Mouse (Mus musculus): ENCODE results near the gene Coa7. TPM values are rescaled to one million over a fixed set of nuclear protein-coding genes. Genes with fewer than 3 reads are reported as not detected.

Gene Coa7
- polyA plus RNA-seq, 1 experiment from 2014 or later, result 45.0 TPM

DNA sequence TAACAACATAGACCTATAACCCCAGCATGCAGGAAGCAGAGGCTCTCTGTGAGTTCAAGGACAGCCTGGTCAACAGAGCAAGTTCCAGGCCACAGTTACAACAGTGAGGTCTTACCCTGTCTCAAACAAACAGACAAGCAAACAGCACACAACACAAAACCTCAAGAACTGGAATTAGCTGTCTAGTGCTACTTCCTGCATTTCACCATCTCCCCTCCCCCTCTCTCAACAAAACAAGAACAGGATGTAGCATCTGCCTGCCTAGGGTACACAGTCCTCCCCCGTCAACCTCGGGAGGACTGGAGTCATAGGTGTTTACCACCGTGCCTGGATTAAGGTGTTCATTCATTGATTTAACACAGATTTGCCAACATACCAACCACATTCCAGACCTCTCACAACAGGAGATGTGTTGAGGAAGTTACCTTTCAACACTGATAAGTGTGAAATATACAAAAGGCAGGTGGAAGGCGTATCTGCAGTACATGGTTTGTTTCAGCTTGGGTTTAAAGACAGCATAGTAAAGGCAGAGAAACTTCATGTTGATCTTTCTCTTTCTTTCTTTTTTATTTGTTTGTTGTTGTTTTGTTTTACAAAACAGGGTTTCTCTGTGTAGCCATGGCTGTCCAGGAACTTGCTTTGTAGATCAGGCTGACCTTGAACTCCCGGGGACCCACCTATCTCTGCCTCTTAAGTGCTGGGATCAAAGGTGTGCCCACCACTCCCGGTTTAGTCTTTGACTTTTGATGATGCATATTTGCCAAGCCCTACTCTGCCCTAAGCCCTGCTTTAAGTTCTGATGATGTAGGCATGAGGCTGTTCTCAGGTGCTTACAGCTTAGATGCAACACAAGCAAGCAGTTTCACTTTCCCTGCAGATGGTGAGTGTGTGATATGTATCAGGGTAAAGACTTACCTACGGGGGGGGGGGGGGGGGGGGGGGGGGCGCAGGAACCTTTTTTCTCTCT is 9.0 kb upstream of the Coa7 start:
- Histone ChIP-seq H3K27me3 (ENCODE audit: control insufficient read depth, insufficient read depth, low read length) (no peaks in the 10 kb centered on the region), H3K4me2 (ENCODE audit: low read depth, low read length) (no peak overlapping the region), H3K4me1 (ENCODE audit: control insufficient read depth, insufficient read depth, low read length) (no peaks in the 10 kb centered on the region), H3K27ac (ENCODE audit: low read depth, low read length) (no peak overlapping the region), H3K4me3 (ENCODE audit: low read depth, low read length) (no peak overlapping the region), H3K9ac (replicated peaks; ENCODE audit: low read depth, low read length) (no peak overlapping the region), H3K36me3 (ENCODE audit: control insufficient read depth, insufficient read depth, low read length) (no peaks in the 10 kb centered on the region), H3K9me3 (ENCODE audit: control insufficient read depth, low read length) (no peaks in the 10 kb centered on the region)
- 80% methylated on average over 7 of the region's 8 CpGs for WGBS
- ATAC-seq (ENCODE audit: low read depth), result no peak

DNA sequence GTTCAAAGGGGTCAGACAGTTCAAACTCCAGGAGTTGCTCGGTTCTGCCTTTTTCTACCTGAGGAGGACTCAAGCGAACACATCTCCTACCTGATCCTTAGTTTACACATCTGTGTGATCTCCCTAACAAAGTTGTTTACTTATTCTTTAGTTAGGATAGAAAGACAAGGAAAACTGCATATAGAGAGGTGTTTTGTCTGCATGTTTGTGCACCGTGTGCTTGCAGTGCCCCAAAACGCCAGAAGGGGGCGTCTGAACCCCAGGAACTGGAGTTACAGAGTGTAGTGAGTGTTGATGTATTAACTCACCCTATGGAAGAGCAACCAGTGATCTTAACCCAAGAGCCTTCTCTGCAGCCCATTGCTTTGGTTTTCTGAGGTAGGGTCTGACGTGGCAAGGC is 8.2 kb upstream of the Coa7 start:
- no peak for ATAC-seq (ENCODE audit: low read depth)
- WGBS, result 71% methylated on average over 6 of the region's 6 CpGs
- Histone ChIP-seq H3K27ac (ENCODE audit: low read depth, low read length) (no peak overlapping the region), H3K9me3 (ENCODE audit: control insufficient read depth, low read length) (no peaks in the 10 kb centered on the region), H3K4me2 (ENCODE audit: low read depth, low read length) (no peak overlapping the region), H3K36me3 (ENCODE audit: control insufficient read depth, insufficient read depth, low read length) (no peaks in the 10 kb centered on the region), H3K27me3 (ENCODE audit: control insufficient read depth, insufficient read depth, low read length) (no peaks in the 10 kb centered on the region), H3K4me1 (ENCODE audit: control insufficient read depth, insufficient read depth, low read length) (no peaks in the 10 kb centered on the region), H3K9ac (replicated peaks; ENCODE audit: low read depth, low read length) (no peak overlapping the region), H3K4me3 (ENCODE audit: low read depth, low read length) (no peak overlapping the region)

DNA sequence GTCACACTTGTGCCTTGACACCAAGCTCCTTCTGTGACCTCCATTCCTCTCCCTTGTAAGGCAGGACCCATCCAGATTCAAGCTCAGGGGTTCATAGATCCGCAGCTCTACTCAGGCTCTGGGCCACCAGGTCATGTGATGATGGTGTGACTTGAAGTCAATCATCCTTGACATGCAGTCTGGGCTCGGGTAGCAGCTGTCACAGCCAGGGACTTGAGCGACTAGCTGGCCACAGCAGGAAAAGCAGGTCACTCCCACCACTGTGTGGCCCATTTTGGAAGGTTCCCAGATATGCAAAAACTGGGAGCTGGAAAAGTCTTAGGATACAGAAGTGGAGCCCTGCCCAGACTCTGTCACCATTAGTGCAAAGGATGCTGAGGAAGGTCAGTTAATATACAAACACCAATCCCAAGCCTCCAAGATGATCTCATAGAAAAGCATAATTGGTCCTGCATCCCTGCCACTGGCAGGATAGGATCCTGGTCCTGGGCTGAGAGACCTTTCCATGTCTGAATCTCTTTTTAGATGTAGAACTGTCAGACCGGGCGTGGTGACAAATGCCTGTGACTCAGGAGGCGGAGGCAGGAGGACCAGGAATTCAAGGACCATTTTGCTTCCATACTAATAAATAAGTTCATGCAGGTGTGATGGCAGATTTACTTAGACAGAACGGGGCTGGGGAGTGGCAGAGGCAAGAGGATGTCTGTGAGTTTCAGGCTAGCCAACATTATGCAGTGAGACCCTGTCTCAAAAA is 7.1 kb upstream of the Coa7 start:
- Histone ChIP-seq H3K27ac (ENCODE audit: low read depth, low read length) (no peak overlapping the region), H3K4me2 (ENCODE audit: low read depth, low read length) (no peak overlapping the region), H3K4me3 (ENCODE audit: low read depth, low read length) (no peak overlapping the region), H3K36me3 (ENCODE audit: control insufficient read depth, insufficient read depth, low read length) (no peaks in the 10 kb centered on the region), H3K9ac (replicated peaks; ENCODE audit: low read depth, low read length) (no peak overlapping the region), H3K9me3 (ENCODE audit: control insufficient read depth, low read length) (no peaks in the 10 kb centered on the region), H3K27me3 (ENCODE audit: control insufficient read depth, insufficient read depth, low read length) (no peaks in the 10 kb centered on the region), H3K4me1 (ENCODE audit: control insufficient read depth, insufficient read depth, low read length) (no peaks in the 10 kb centered on the region)
- 78% methylated on average over 7 of the region's 7 CpGs for WGBS
- ATAC-seq (ENCODE audit: low read depth), result no peak

DNA sequence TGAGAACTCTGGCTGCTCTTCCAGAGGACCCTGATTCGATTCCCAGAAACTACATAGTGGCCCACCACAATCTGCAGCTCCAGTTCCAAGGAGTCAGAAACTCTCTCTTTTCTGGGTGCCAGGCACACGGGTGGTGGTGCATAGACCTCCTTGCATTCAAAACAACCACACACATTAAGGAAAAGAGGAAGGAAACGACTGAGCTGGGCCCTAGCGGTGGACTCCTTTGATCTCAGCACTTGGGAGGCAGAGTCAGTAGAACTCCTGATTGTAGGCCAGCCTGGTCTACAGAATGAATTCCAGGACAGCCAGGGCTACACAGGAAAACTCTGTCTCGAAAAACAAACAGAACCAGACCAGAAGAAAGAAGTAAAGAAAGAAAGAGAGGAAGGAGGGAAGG is 4.4 kb upstream of the Coa7 start:
- no peak overlapping the region for H3K27ac ChIP-seq (ENCODE audit: low read depth, low read length)
- WGBS, result 69% methylated on average over 5 of the region's 5 CpGs
- H3K9me3 ChIP-seq (ENCODE audit: control insufficient read depth, low read length), result no peaks in the 10 kb centered on the region
- H3K4me2 ChIP-seq (ENCODE audit: low read depth, low read length), result no peak overlapping the region
- H3K4me3 ChIP-seq (ENCODE audit: low read depth, low read length), result no peak overlapping the region
- H3K27me3 ChIP-seq (ENCODE audit: control insufficient read depth, insufficient read depth, low read length), result no peaks in the 10 kb centered on the region
- H3K4me1 ChIP-seq (ENCODE audit: control insufficient read depth, insufficient read depth, low read length), result peaks cover 3% of the 10 kb centered on the region; the same call in 1 of the 2 replicates
- H3K36me3 ChIP-seq (ENCODE audit: control insufficient read depth, insufficient read depth, low read length), result no peaks in the 10 kb centered on the region
- no peak overlapping the region for H3K9ac ChIP-seq (replicated peaks; ENCODE audit: low read depth, low read length)
- no peak for ATAC-seq (ENCODE audit: low read depth)

DNA sequence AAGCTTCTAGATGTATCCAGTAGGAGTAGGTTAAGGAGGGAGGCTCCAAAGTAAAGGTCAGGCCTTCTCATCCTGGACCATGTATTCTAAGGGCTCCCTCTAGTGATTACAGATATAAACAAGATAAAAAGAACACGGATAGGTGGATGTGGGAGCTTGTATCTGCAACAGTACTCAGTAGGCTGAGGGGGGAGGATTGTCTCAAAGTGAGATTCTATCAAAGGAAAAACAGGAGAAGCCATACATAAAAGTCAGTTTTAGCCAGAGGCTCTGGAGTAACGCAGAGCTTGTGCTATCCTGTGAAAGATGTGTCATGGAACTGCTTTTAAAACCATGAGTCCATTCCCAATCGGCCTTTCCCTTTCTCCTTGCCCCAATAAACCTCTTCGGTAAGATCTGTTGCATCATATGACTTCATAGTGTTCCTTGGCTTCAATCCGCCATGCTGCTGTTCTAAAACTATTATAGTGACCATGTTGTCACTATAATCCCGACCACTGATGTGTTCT is 815 bp upstream of the Coa7 start:
- Histone ChIP-seq H3K9ac (replicated peaks; ENCODE audit: low read depth, low read length) (peak overlapping the region; percentile 65), H3K9me3 (ENCODE audit: control insufficient read depth, low read length) (no peaks in the 10 kb centered on the region), H3K4me3 (ENCODE audit: low read depth, low read length) (peak overlapping the region; percentile 64), H3K4me1 (ENCODE audit: control insufficient read depth, insufficient read depth, low read length) (peaks cover 6% of the 10 kb centered on the region; the same call in 1 of the 2 replicates), H3K4me2 (ENCODE audit: low read depth, low read length) (peak overlapping the region; percentile 56), H3K27ac (ENCODE audit: low read depth, low read length) (peak overlapping the region; percentile 96), H3K27me3 (ENCODE audit: control insufficient read depth, insufficient read depth, low read length) (no peaks in the 10 kb centered on the region), H3K36me3 (ENCODE audit: control insufficient read depth, insufficient read depth, low read length) (no peaks in the 10 kb centered on the region)
- WGBS, result 39% methylated on average over 6 of the region's 6 CpGs
- ATAC-seq (ENCODE audit: low read depth), result peak; percentile 26

- H3K4me3 ChIP-seq (ENCODE audit: low read depth, low read length), result no peak overlapping the region
- H3K27me3 ChIP-seq (ENCODE audit: control insufficient read depth, insufficient read depth, low read length), result no peaks in the 10 kb centered on the region
- WGBS, result 96% methylated on average over 6 of the region's 6 CpGs
- ATAC-seq (ENCODE audit: low read depth), result no peak
- H3K9me3 ChIP-seq (ENCODE audit: control insufficient read depth, low read length), result no peaks in the 10 kb centered on the region
- H3K9ac ChIP-seq (replicated peaks; ENCODE audit: low read depth, low read length), result no peak overlapping the region
- no peak overlapping the region for H3K27ac ChIP-seq (ENCODE audit: low read depth, low read length)
- H3K36me3 ChIP-seq (ENCODE audit: control insufficient read depth, insufficient read depth, low read length), result peaks cover 4% of the 10 kb centered on the region; the same call in 1 of the 2 replicates
- H3K4me1 ChIP-seq (ENCODE audit: control insufficient read depth, insufficient read depth, low read length), result peaks cover 6% of the 10 kb centered on the region; the same call in 1 of the 2 replicates
- no peak overlapping the region for H3K4me2 ChIP-seq (ENCODE audit: low read depth, low read length)
Observed at GRCm38 (mm10) chr4:108329840-108330239, 1.9 kb downstream of the Coa7 start.

- ATAC-seq (ENCODE audit: low read depth), result no peak
- H3K9me3 ChIP-seq (ENCODE audit: control insufficient read depth, low read length), result no peaks in the 10 kb centered on the region
- H3K27ac ChIP-seq (ENCODE audit: low read depth, low read length), result no peak overlapping the region
- peaks cover 6% of the 10 kb centered on the region; the same call in 1 of the 2 replicates for H3K4me1 ChIP-seq (ENCODE audit: control insufficient read depth, insufficient read depth, low read length)
- H3K36me3 ChIP-seq (ENCODE audit: control insufficient read depth, insufficient read depth, low read length), result peaks cover 4% of the 10 kb centered on the region; the same call in 1 of the 2 replicates
- no peaks in the 10 kb centered on the region for H3K27me3 ChIP-seq (ENCODE audit: control insufficient read depth, insufficient read depth, low read length)
- no peak overlapping the region for H3K4me3 ChIP-seq (ENCODE audit: low read depth, low read length)
- no peak overlapping the region for H3K9ac ChIP-seq (replicated peaks; ENCODE audit: low read depth, low read length)
- H3K4me2 ChIP-seq (ENCODE audit: low read depth, low read length), result no peak overlapping the region
- 89% methylated on average over 9 of the region's 9 CpGs for WGBS
Observed at GRCm38 (mm10) chr4:108332041-108332440, 4.1 kb downstream of the Coa7 start.

DNA sequence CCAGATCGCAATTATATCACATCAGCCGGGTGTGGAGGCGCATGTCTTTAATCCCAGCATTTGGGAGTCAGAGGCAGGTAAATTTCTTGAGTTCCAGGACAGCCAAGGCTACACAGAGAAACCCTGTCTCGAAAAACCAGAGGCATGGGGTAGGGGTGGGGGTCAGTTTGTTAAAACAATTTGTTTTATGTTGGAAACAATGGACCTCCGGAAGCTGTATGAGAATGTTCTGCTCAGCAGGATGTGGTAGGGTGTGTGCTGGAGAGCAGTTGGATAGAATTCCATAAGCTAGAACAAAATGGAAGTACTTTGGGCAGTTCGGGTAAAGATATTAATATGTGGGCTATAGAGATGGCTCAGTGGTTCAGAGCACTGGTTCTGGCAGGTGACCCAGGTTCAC is 7.5 kb downstream of the Coa7 start:
- Histone ChIP-seq H3K4me3 (ENCODE audit: low read depth, low read length) (no peak overlapping the region), H3K36me3 (ENCODE audit: control insufficient read depth, insufficient read depth, low read length) (peaks cover 9% of the 10 kb centered on the region), H3K27me3 (ENCODE audit: control insufficient read depth, insufficient read depth, low read length) (no peaks in the 10 kb centered on the region), H3K9ac (replicated peaks; ENCODE audit: low read depth, low read length) (no peak overlapping the region), H3K4me2 (ENCODE audit: low read depth, low read length) (no peak overlapping the region), H3K27ac (ENCODE audit: low read depth, low read length) (no peak overlapping the region), H3K4me1 (ENCODE audit: control insufficient read depth, insufficient read depth, low read length) (no peaks in the 10 kb centered on the region), H3K9me3 (ENCODE audit: control insufficient read depth, low read length) (no peaks in the 10 kb centered on the region)
- 93% methylated on average over 6 of the region's 6 CpGs for WGBS
- no peak for ATAC-seq (ENCODE audit: low read depth)

DNA sequence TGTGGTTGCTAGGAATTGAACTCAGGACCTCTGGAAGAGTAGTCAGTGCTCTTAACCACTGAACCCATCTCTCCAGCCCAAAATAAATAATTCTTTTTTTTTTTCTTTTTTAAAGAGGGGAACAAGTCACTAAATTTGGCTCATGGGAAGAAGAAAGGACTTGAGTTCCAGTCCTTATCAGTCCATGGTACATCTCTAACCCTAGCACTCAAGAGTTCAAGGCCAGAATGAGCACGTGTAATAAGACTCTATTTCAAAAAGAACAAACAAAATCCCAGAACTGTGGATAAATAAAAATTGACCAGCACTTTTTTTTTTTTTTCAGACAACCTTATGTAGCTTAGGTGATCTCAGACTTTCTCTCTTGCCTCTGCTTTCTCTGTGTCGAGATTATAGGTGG is 8.8 kb downstream of the Coa7 start:
- Histone ChIP-seq H3K27me3 (ENCODE audit: control insufficient read depth, insufficient read depth, low read length) (no peaks in the 10 kb centered on the region), H3K36me3 (ENCODE audit: control insufficient read depth, insufficient read depth, low read length) (peaks cover 9% of the 10 kb centered on the region), H3K9ac (replicated peaks; ENCODE audit: low read depth, low read length) (no peak overlapping the region), H3K4me3 (ENCODE audit: low read depth, low read length) (no peak overlapping the region), H3K4me2 (ENCODE audit: low read depth, low read length) (no peak overlapping the region), H3K27ac (ENCODE audit: low read depth, low read length) (no peak overlapping the region), H3K9me3 (ENCODE audit: control insufficient read depth, low read length) (no peaks in the 10 kb centered on the region), H3K4me1 (ENCODE audit: control insufficient read depth, insufficient read depth, low read length) (no peaks in the 10 kb centered on the region)
- no peak for ATAC-seq (ENCODE audit: low read depth)
- 91% methylated on average over 2 of the region's 2 CpGs for WGBS

Data from neural tube, embryonic 14.5 days (tissue).